Mouse (Mus musculus) natural killer cell, adult 2 months (primary cell): ENCODE measurements at regions not wholly inside any gene's neighbourhood (a gene's known extent, or its start where the extent isn't known, plus 50 kb on each side); places are given as distances from the start of the nearest gene placed in this dataset.
"Not testable (repeated sequence)": the region's sequence is repeated elsewhere in the genome, so short reads cannot be mapped to it uniquely, and the experiment has no call there.

Experiments
- DNase-seq, 2 experiments: peaks; one replicate each; pipeline ENCODE4 v3.0.0; 2022; ENCODE audit warnings: low spot score in 2 of 2

DNA sequence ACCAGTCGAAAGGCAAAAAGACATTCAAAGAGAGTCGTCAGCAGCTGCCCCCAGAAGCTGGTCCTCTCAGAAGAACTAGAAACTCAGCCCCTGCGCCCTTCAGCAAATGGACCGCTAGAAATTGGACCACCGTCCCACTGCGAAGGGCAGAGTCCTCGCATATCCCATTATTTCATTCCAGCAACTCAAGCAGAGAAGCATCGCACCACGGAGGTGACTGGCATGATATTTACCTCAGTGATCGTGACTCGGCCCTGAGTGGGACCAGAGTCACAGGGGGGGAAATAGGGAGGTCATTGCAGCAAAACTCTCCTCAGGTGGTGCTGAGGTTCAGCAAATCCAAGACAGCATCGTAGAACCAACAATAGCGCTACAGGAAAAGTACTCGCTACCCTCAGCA is 105.7 kb upstream of the Nt5e start:
- no peak for DNase-seq

DNA sequence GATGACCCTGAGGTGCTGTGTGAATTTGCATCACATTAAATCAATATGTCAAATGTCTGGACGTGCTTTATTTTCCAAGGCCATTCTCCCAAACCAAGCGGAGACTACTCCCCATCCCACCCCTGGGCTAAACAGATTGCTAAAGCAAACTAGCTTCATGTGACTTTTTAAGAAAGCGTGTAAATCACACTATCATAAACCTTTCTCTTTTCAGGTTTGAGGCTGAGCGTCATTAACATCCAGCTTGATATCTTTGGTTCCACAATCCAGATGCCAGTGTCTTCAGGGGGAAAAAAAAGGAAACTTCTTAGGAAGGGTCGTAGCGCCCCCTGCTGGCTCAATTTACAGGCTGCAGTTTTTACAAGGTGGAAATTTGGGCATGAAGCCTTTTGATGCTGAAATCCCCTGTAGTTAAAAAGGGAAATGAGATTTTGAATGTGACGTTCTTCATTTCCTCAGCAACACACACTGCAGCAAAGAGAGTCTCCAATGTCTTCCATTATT is 105.1 kb upstream of the Nt5e start:
- DNase-seq = no peak

DNA sequence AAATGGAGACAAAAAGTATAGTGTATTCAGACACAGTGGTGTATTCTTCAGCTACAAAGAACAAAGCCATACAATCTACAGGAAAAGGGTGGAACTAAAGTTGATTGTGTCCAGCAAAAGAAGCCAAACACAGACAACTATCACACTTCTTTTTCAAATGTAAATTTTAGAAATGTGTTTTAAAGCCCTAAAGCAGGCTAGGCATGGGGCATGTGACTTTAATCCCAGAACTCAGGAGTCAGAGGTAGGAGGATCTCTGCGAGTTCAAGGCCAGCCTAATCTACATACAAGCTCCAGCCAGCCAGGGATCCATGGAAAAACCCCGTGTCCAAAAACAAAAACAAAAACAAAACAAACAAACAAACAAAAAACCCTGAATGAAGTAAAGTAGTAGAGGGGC is 89.9 kb upstream of the Nt5e start:
- no peak for DNase-seq

DNA sequence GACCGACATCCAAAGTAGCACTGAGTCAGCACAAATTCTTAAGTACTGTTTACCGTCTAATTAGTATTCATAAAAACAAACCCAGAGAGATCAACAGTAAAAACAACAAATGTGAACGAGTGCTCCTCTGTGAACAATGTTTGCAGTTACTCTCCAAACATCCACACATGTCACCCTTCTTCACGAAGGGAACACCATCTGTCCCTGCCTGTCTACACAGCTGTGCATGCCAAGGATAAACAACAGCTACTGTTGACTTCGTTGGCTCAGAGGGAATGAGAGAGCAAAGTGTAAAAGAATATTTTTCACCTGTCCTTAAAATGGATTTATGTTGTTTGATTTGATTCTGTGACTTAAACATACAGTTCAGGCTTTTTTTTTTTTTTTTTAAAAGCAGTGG is 88.7 kb upstream of the Nt5e start:
- no peak for DNase-seq

DNA sequence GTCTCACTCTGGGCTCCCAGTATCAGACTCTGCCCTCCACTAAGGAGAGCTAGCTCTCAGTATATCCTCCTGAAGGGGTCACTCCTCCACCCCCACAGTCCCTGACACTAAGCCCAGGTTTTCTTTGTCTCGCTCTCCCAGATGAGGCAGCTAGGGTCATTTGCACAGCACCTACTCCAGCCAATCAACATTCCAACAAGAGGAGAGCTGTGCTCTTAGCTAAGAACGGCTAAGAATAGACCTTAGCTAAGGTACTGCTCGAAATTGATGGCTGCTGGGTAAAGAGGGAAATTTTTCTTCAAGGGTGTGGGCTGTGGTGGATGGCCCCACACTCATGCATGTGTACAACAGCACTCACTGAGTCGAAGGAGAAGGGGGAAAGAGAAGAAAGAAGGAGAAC is 86.3 kb upstream of the Nt5e start:
- DNase-seq = no peak

DNA sequence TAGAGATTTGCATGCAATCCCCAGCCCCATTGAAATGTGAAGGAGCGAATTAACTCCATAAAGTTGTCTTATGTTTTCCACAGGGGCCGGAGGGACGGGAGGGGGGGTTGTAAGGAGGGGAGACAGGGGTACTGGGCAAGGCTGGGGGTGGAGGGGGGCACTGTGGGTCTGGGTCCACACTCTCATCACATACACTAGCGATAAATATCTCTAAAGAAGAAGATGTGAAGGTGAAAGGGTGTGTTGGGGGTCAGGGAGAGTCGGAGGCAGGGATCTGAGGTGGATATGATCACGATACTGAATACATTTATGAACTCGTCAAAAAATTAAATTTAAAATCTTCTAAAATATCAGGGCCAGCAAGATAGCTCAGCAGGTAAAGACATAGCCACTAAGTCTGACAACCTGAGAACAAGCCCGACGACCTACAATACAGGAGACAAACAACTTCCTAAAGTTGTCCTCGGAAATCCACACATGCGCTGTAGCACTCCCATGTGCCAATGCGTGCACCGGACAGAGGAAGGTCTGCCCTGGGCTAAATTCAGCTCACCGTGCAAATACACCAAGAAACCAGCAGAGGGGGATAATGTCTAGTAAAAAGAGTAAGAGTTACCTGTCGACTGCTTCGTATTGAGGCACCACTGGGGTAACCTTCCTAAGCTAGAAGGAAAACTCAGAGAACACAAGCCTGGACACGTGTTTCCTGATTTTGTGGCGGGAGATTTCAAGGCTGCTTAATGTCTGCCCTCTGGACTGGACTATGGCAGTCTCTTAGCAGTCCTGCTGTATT is 85.6 kb upstream of the Nt5e start:
- peak; percentile 75 for DNase-seq

DNA sequence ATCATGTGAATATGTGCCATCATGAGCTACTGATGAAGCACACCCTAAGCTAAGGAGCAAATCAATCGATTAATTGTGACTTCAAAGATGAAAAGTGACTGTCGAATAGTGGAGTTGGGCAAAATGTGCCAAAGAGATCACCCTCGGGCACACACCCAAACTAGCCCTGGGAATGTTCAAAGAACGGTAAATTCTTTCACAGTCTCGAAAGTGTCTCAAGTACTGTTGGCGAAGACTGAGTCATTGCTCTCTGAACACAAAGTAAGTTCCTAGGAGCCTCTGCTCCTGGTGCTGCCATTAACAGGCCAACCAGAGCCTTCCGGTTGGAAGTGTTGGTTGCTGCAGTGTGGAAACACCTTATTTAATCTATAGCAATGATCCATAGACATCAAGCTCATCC is 84.5 kb upstream of the Nt5e start:
- no peak for DNase-seq

DNA sequence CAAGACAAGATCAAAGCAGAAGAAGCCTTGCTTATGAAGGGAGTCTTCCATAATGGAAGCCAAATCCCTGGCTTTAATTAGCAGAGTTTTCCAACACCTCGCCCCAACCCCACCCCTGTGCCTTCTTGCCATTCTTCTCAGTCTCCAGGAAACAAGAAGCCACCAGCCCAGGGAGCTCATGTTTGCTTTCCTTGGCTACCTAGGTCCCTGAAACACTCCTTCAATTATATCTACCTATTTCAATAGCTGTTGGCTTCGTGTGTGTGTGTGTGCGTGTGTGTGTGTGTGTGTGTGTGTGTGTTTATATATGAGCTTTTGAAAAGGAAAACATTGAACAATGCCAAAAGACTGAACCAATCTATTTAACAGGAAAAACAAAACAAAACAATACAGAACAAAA is 82.5 kb upstream of the Nt5e start:
- no peak for DNase-seq

DNA sequence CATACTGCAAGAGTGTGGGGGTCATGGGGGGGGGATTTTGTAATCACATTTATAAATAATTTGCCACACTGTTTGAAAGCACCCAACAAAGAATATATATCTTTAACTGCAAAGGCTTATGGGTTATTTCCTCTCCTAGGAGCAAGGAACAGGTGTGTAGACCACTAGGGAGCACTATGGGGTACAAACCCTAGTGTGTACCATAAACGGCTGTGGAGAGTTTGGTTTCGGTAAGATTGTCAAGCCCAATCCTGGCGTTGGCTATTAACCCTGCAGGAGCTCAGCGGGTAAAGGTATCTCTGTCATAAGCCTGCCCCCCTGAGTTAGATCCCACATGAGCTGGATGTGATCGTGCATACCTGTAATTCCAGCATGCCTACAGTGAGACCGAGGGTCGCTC is 71.0 kb upstream of the Nt5e start:
- no peak for DNase-seq

DNA sequence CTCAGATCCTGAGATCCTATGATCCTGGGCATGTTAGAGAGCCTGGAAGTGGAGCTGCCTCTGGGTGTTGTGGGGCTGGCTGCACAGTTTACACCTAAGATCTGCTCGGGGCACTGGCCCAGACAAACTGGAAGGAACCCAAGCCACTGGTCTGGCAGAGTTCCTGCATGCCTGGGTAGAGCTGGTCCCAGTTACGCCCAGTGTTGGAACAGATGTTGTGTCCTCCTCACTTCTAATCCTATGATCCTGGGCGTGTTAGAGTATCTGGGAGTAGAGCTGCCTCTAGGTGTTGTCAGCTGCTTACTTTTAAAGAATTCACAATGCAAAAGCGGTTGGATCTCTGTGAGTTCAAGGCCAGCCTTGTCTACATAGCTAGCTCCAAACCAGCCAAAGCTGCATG is 67.4 kb upstream of the Nt5e start:
- DNase-seq = no peak

DNA sequence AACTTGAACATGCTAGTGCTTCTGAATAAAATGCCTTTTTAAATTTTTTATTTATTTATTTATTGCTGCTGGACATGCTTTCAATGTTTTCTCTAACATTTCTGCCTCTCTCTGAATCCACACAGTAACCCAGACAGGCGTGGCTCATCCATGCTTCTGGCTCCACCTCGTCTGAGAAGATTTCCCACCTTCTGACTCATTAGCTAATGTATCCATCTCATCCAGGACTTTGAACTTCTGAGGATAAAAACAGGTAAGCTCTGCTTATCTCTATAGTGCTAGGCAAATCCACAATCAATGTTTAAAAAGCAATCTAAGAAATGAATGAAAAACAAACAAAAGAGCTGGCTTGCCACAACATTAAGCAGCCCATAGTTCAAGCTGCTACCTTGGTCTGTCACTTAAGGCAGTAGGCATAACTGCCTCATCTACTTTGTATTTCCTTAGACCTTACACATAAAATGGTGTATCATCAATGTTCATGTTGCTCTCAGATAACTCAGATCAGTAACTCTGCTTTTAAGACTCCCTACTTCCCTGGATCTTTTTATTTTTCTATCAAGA is 66.8 kb upstream of the Nt5e start:
- DNase-seq = no peak

DNA sequence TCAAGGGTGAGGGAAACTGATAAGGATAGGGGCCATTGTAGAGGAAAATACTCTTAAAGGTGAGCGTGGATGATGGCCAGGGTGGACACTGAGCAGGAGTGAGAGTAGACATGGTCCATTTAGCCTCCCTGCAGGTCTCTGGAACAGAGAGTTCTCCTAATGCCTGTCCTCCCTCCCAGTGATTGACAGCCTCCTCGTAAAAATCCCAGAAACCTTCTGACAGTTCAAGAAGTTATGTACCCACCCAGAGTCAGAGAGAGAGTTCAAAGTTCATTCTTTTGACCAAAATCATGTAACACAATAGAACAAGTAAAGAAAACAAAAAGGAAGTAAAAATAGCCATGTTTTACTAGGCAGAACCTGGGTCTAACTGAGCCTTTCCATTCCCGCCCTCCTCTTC is 64.5 kb upstream of the Nt5e start:
- no peak for DNase-seq

DNA sequence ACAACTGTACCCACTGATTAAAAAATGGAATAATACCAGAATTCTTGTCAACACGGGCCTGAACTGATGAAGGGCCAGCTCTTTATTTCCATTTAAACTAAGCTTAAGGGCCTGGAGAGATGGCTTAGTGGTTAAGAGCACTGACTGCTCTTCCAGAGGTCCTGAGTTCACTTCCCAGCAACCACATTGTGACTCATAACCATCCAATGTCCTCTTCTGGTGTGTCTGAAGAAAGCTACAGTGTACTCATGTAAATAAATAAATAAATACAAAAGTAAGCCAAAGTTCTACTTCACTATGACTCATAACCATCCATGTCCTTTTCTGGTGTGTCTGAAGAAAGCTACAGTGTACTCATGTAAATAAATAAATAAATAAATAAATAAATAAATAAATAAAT is 60.7 kb upstream of the Nt5e start:
- DNase-seq = not testable (repeated sequence)

DNA sequence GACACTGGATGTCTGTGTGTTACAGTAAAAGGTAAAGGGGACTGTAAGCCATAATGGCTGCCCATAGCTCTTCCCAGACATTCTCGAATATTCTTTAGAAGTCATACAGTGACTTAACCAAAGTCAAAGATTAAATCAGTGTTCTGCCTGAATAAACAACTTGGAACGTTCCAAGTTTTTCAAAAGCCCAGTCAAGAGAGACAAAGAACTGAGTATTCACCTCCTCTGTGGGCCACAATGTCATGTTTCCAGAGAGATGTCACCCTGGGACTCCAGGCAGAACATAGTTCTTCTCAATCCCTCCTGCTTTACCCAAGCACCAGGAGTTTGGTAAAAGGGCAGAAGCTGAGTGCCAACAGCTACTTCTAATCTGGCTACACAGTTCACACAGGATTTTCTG is 58.2 kb upstream of the Nt5e start:
- no peak for DNase-seq

DNA sequence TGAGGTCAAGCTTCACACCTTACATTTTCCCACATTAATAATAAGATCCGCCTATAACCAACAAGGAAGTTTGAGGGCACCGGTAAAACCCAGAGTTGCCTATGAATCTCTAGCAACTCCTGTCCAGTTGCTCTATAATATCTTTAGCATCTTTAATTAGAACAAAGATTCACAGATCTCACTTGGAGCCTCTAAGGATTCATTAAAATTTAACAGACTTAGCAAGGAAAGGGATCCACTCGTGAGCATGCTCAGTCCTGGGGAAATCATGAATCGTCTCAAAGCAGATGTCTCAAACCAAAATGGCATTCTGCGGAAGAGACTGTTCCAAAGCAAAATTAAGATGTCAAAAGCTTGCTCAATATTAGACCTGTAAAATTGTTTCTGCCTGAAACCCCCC is 57.8 kb upstream of the Nt5e start:
- no peak for DNase-seq

DNA sequence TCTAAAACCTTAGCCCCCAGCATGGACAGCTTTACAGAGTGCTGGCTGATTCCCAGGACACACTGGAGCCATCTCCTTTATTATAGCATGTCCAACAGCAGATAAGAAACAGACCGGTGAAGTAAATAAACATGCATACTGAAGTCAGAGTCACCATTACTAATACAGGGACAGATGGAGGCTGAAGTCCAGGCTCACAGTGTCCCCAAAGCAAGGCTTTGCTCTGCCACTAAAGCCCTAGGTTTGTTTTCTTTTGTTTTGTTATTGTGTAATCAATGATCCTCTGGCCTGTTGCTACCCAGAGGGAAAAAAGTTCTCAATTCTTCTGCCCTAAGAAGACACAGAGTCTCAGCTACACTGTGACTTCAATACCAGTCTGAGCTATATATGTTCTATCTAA is 56.2 kb upstream of the Nt5e start:
- DNase-seq = no peak

DNA sequence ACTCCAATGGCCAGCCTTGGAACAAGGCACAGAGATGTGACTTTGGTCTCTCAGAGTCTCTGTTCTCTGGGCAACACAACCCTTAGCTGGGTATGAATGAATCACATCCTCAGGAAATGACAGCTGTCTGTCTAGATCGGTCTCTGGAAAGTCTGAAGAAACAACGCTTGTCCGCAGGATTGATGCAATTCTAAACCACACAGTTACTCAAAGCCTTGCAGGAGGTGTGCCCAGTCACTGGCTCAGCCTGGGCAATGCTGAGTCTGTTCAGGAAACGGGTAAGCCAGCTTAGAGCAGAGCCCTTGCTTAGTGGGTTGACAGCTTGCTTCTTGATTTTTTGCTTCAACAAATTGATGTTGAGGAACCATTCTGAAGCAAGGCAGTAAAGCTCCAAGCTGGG is 53.7 kb upstream of the Nt5e start:
- DNase-seq = peak; percentile 27 to 28

DNA sequence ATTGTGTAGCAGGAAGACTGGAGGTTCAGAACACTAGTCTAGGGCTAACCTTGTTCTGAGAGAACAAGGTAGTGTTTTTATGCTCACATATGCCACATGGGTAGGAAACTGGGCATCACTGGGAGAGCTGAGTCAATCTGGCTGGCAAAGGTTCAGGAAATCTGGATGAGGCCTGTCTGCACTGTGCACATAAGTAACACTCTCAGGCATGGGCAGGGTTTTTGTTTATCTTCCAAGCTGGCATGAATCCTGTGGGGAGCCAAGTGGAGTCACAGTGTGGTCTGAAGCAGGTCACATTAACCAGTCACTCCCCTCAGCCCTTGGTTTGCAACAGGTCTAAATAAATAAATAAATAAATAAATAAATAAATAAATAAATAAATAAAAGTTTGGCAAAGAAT is 53.0 kb upstream of the Nt5e start:
- no peak for DNase-seq

DNA sequence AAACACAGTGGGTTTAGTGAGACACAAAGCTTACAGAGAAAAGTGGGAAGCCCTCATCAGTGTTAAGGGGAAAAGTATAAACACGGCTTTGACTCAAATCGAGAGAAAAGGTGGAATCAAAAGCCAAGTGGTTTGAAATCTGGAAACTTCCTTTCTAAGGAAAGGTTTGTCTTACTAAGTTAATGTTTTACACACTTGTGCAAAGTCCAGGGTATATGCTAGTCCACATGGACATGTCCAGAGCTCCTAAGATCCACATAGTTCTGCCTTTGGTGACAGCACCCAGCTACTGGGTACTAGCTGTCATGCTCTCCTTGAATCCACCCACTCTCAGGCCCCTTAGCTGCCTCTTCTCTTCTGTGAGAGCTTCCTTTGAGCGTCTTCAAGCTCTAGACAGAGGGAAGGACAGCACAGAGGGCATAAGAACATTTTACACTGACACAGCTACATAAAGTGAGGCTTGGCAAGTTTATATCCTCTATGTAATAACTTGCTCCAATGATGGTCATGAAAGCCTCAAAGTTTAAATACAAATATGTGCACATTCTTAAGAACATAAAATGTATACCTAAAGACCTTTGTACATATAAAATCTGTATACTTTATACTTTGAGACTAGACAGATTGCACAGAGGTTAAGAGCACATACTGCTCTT is 52.2 kb upstream of the Nt5e start:
- DNase-seq = no peak

DNA sequence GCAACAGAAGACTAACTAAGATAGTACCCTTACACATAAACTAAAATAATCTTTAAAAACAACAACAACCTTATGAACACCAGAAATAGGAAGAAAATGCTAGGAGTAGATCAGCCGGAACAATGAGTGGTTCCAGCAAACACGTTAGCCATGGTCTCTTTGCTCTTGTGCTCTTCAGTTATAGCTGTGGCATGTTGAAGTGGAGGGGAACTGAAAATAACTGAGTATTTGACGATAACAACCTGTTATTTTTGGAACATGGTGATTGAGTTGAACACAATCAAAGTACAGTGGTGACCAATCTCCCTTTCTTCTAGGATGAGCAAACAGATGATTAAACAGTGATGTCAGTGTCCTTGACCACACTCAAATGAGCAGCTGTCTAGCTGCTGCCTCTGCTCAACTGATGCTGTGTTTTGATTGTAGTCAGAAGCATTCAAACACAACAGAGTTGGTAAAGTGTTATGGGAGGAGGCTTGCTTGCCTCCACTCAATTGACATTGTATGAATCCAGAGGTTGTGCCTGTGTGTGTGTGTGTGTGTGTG is 50.9 kb upstream of the Nt5e start:
- no peak for DNase-seq

DNA sequence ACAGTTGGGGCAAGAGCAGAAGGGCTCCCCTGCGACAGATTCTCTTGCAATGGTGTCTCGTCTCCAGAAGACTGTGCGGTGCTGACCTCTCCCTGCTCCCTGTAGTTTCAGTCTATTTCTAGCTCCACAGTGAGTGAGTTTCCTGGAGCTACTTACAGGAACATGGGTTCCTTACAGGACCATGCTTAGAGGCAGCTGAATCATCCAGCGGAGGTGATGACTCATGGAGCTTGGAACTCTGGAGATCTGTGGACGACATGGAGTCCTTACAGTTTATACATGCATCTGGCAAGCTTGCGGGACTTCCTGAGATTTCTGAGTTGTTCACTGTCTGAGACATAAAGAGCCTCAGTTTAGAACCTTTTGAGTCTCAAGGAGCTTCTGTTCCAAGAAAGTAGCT is 50.0 kb upstream of the Nt5e start:
- DNase-seq = no peak
